Mouse (Mus musculus) inflammation-experienced regulatory T-cells, adult 6 months (primary cell): Measurements from ENCODE around the gene Ifnar2. TPM values are rescaled to one million over a fixed set of nuclear protein-coding genes. Genes with fewer than 3 reads are reported as not detected.
"Not testable (repeated sequence)": the region's sequence is repeated elsewhere in the genome, so short reads cannot be mapped to it uniquely, and the experiment has no call there.

ENCODE experiments used
- ATAC-seq: one replicate; pipeline ENCODE4 v1.8.0; 2017
- polyA plus RNA-seq, 3 experiments: library from polyadenylated mRNA; unstranded; fragments of 100-300 nt; shearing (Covaris generic); gene quantifications; one replicate each; pipeline ENCODE4 v1.2.1; 2017

Ifnar2 gene
- polyA plus RNA-seq, 3 experiments from 2014 or later: 44.5 to 50.8 (median 46.5) TPM

DNA sequence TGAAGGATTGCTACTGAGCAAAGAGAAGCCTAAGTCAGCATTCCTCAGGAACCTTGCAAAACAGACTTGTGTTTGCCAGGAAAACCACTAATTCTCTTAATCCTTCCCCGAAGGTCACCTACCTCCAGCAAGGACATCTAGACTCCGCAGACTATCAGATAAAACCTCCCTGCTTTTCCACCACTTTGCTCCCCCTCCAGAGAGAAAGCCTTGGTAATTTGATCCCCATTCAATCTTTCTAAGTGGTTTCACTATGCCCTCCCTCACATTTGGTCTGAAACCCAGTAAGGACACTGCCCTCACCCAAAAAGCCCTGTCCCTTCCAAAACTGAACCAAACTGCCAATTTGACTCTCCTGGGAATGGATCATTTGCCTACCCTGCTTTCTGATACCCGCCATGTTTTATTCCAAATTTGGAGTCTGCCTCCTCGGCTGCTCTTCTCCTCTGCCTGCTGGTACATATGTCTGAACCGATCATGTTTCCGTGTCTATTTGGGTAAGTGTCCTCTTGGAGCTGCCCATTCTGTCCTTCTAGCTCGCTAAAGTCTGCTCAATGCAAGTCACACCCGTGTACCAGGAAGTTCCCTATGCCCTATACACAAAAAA lies 55.8 kb downstream of the Ifnar2 start:
- no peak for ATAC-seq

- no peak for ATAC-seq
Measured at GRCm38 (mm10) chr16:91432720-91433328, 60.2 kb downstream of the Ifnar2 start.

GRCm38 (mm10) chr16:91433329-91433933 lies 60.8 kb downstream of the Ifnar2 start:
- peak; percentile 94 for ATAC-seq

GRCm38 (mm10) chr16:91434119-91434518 lies 61.5 kb downstream of the Ifnar2 start:
- ATAC-seq: no peak

DNA sequence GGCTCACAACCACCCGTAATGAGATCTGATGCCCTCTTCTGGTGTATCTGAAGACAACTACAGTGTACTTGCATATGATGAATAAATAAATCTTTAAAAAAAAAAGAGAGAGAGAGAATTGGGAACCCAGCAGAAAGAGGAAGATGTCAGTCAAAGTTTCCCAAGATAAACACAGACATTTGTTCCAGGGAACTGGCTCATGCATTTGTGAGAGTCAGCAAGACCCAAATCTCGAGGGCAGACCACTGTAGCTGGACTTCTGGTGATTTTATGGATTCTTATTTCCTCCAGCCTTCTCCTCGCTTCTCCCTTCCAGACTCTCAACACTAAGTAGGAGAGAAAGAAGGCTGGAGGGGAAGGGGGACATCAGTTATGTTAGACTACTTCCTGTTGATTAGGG lies 65.5 kb downstream of the Ifnar2 start:
- ATAC-seq: no peak

GRCm38 (mm10) chr16:91438599-91438998 lies 66.0 kb downstream of the Ifnar2 start:
- not testable (repeated sequence) for ATAC-seq

DNA sequence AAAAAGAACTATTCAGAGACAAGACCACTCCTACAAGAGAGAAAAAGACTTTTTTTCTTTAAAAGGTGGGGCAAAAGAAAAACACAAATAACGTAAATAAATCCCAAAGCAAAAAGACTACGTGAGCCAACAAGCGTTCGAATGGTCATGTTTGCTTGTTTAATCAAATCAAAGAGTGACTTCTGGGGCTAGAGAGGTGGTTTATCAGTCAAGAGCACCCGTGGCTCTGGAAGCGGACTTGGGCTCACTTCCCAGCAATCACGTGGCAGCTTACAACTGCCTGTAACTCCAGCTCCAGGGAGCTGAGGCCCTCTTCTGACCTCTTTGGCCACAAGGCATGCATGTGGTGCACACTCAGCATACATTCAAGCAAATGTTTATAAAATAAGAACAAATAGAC lies 68.8 kb downstream of the Ifnar2 start:
- no peak for ATAC-seq

GRCm38 (mm10) chr16:91441811-91442240 lies 69.2 kb downstream of the Ifnar2 start:
- no peak for ATAC-seq

DNA sequence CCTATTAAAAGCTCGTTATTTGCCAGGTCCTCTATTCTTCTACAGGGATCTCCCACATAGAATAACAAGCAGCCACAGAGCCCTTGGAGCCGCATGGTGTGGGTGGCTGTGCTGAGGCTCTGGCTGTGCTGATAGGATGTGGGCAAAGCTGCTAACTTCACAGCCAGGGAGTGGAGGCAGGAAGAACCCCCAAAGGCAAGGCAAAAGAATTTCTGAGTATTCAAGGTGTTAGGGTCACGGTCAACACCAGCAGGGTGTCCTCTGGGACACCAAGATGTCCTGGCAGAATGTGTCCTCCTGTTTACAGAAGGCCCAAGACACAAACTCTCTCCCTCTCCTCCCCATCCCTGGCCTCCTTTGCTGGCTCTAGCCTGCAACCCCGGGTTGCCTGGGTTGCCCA lies 69.9 kb downstream of the Ifnar2 start:
- peak; percentile 64 for ATAC-seq

GRCm38 (mm10) chr16:91443211-91443611 lies 70.6 kb downstream of the Ifnar2 start:
- ATAC-seq: peak; percentile 28

DNA sequence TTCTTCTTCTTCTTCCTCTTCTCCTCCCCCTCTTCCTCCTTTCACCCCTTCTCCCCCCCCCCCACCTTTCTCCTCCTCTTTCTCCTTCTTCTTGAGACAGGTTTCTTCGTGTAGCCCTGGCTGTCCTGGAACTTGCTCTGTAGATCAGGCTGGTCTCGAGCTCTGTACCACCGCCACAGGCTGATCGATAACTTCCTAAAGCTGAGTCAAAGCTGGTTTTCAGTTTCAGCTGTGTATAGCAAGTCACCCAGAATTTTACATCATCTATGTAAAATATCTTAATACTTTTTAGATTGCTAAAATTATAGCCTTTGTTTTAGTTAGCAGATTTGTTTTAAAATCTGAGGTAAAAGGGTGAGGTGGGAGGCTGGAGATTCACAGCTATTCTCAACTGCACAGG lies 72.3 kb downstream of the Ifnar2 start:
- no peak for ATAC-seq

GRCm38 (mm10) chr16:91445566-91445965 lies 73.0 kb downstream of the Ifnar2 start:
- peak; percentile 79 for ATAC-seq

DNA sequence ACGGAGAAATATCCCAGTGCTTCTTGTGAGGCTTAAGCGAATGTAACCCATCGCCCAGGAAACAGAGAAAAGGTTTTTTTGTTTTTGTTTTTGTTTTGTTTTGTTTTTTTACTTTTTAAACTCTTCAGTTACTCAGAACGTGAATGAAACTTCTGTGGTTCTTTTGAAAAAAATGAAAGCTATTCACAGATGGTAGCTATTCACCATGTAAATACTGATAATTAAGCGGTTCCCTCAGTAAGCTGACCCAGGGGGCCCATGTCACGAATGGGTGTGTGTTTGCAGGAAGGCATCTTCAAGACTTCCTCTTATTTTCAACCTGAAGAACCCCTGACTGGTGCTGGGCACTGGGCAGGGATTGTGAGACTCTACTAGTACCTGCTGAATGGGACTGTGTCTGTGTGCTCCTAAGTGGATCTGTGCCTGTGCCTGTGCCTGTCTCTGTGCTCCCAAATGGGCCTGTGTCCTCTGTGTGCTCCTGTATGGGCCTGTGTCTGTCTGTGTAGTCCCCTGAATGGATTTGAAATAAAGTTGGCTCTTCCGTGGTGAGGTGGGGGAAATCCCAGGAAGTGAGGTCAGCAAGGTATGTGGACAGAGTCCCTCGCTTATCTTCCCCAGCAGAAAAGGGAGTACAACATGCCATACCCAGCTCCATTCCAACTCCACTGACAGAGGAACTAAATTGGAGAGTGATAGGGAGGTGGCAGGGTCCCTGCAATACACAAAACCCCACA lies 74.4 kb downstream of the Ifnar2 start:
- ATAC-seq: peak; percentile 20

GRCm38 (mm10) chr16:91447512-91447900 lies 74.9 kb downstream of the Ifnar2 start:
- ATAC-seq: no peak

- ATAC-seq: no peak
Measured at GRCm38 (mm10) chr16:91448088-91448487, 75.5 kb downstream of the Ifnar2 start.

GRCm38 (mm10) chr16:91448895-91449294 lies 76.3 kb downstream of the Ifnar2 start:
- ATAC-seq: no peak

- no peak for ATAC-seq
Measured at GRCm38 (mm10) chr16:91450137-91451064, 77.8 kb downstream of the Ifnar2 start.

DNA sequence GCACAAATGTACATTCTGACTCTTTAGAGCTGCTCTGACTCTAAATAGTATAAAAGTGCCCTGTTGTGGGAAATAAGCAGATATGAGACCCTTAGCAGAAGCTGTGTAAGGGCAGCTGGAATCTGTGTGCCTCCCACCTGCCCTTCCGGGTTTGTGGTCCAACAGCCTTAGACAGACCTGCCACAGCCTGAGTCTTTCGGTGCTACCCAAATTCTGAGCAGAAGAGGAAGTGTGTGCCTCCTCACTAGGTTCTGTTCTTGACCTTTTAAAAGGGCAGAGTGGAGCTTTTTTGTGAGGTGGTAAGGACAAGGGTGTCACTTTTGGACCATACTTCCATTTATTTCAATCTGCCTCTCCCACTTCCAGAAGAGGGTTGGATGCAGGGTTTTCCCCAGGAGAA lies 79.4 kb downstream of the Ifnar2 start:
- peak; percentile 59 for ATAC-seq

- ATAC-seq: peak; percentile 61
Measured at GRCm38 (mm10) chr16:91452363-91452896, 79.8 kb downstream of the Ifnar2 start.
